Mouse (Mus musculus): ENCODE measurements around the gene Foxo4. TPM values are rescaled to one million over a fixed set of nuclear protein-coding genes. Genes with fewer than 3 reads are reported as not detected.

Gene Foxo4
- total and polyA plus RNA-seq, 3 experiments, result 13.8 to 18.5 TPM; not detected in 1

Other genes with a start within 250 kb of the Foxo4 start
- not detected in 2 replicates for gene Tex11, start 194.9 kb upstream of the Foxo4 start, total RNA-seq (2012; rRNA removed)
- not detected for gene Tex11, start 194.9 kb upstream of the Foxo4 start, polyA plus RNA-seq (2012; ENCODE audit: insufficient read depth in 1 of 2, insufficient read length in 2 of 2, low read depth in 1 of 2, low replicate concordance in 2 of 2, missing spikeins in 1 of 2)
- gene Slc7a3, start 168.5 kb upstream of the Foxo4 start, total RNA-seq (2012; rRNA removed), result 3.0 and 9.0 TPM in 2 replicates
- gene Slc7a3, start 168.5 kb upstream of the Foxo4 start, polyA plus RNA-seq (2012; ENCODE audit: insufficient read depth in 1 of 2, insufficient read length in 2 of 2, low read depth in 1 of 2, low replicate concordance in 2 of 2, missing spikeins in 1 of 2), result 10 to 100 TPM in 1 of 2 experiments, not detected in 1; 12.8 TPM
- gene Snx12, start 32.0 kb upstream of the Foxo4 start, total RNA-seq (2012; rRNA removed), result 22.7 and 24.2 TPM in 2 replicates
- gene Snx12, start 32.0 kb upstream of the Foxo4 start, polyA plus RNA-seq (2012; ENCODE audit: insufficient read depth in 1 of 2, insufficient read length in 2 of 2, low read depth in 1 of 2, low replicate concordance in 2 of 2, missing spikeins in 1 of 2), result 10 to 100 TPM in 1 of 2 experiments, not detected in 1; 32.5 TPM
- not detected in 2 replicates for gene Gm614, start 9.5 kb downstream of the Foxo4 start, total RNA-seq (2012; rRNA removed)
- not detected for gene Gm614, start 9.5 kb downstream of the Foxo4 start, polyA plus RNA-seq (2012; ENCODE audit: insufficient read depth in 1 of 2, insufficient read length in 2 of 2, low read depth in 1 of 2, low replicate concordance in 2 of 2, missing spikeins in 1 of 2)
- 1.6 and 1.9 TPM in 2 replicates for gene Il2rg, start 13.7 kb downstream of the Foxo4 start, total RNA-seq (2012; rRNA removed)
- 1 to 10 TPM in 1 of 2 experiments, not detected in 1; 3.5 TPM for gene Il2rg, start 13.7 kb downstream of the Foxo4 start, polyA plus RNA-seq (2012; ENCODE audit: insufficient read depth in 1 of 2, insufficient read length in 2 of 2, low read depth in 1 of 2, low replicate concordance in 2 of 2, missing spikeins in 1 of 2)
- not detected in 2 replicates for gene Gm20489, start 14.5 kb downstream of the Foxo4 start, total RNA-seq (2012; rRNA removed)
- gene Gm20489, start 14.5 kb downstream of the Foxo4 start, polyA plus RNA-seq (2012; ENCODE audit: insufficient read depth in 1 of 2, insufficient read length in 2 of 2, low read depth in 1 of 2, low replicate concordance in 2 of 2, missing spikeins in 1 of 2), result not detected
- gene Med12, start 19.5 kb downstream of the Foxo4 start, total RNA-seq (2012; rRNA removed), result 20.9 and 23.1 TPM in 2 replicates
- gene Med12, start 19.5 kb downstream of the Foxo4 start, polyA plus RNA-seq (2012; ENCODE audit: insufficient read depth in 1 of 2, insufficient read length in 2 of 2, low read depth in 1 of 2, low replicate concordance in 2 of 2, missing spikeins in 1 of 2), result 10 to 100 TPM in 1 of 2 experiments, not detected in 1; 68.0 TPM
- gene Nlgn3, start 44.6 kb downstream of the Foxo4 start, total RNA-seq (2012; rRNA removed), result 0.03 and 0.04 TPM in 2 replicates
- gene Nlgn3, start 44.6 kb downstream of the Foxo4 start, polyA plus RNA-seq (2012; ENCODE audit: insufficient read depth in 1 of 2, insufficient read length in 2 of 2, low read depth in 1 of 2, low replicate concordance in 2 of 2, missing spikeins in 1 of 2), result under 1 TPM in 1 of 2 experiments, not detected in 1; 0.15 TPM
- gene Gjb1, start 121.8 kb downstream of the Foxo4 start, total RNA-seq (2012; rRNA removed), result not detected in 2 replicates
- gene Gjb1, start 121.8 kb downstream of the Foxo4 start, polyA plus RNA-seq (2012; ENCODE audit: insufficient read depth in 1 of 2, insufficient read length in 2 of 2, low read depth in 1 of 2, low replicate concordance in 2 of 2, missing spikeins in 1 of 2), result not detected
- 20.7 and 26.7 TPM in 2 replicates for gene Zmym3, start 166.3 kb downstream of the Foxo4 start, total RNA-seq (2012; rRNA removed)
- gene Zmym3, start 166.3 kb downstream of the Foxo4 start, polyA plus RNA-seq (2012; ENCODE audit: insufficient read depth in 1 of 2, insufficient read length in 2 of 2, low read depth in 1 of 2, low replicate concordance in 2 of 2, missing spikeins in 1 of 2), result 10 to 100 TPM in 1 of 2 experiments, not detected in 1; 42.9 TPM
- gene Nono, start 174.8 kb downstream of the Foxo4 start, total RNA-seq (2012; rRNA removed), result 287 and 304 TPM in 2 replicates
- 100 to 1,000 TPM in 1 of 2 experiments, not detected in 1; 442 TPM for gene Nono, start 174.8 kb downstream of the Foxo4 start, polyA plus RNA-seq (2012; ENCODE audit: insufficient read depth in 1 of 2, insufficient read length in 2 of 2, low read depth in 1 of 2, low replicate concordance in 2 of 2, missing spikeins in 1 of 2)
- 0.49 and 0.62 TPM in 2 replicates for gene Itgb1bp2, start 194.6 kb downstream of the Foxo4 start, total RNA-seq (2012; rRNA removed)
- under 1 TPM in 1 of 2 experiments, not detected in 1; 0.77 TPM for gene Itgb1bp2, start 194.6 kb downstream of the Foxo4 start, polyA plus RNA-seq (2012; ENCODE audit: insufficient read depth in 1 of 2, insufficient read length in 2 of 2, low read depth in 1 of 2, low replicate concordance in 2 of 2, missing spikeins in 1 of 2)